Mouse (Mus musculus) CD4-positive, CD25-positive, alpha-beta regulatory T cell, adult 2 months (primary cell): ENCODE measurements at regions not wholly inside any gene's neighbourhood (a gene's known extent, or its start where the extent isn't known, plus 50 kb on each side); places are given as distances from the start of the nearest gene placed in this dataset.
A peak's percentile ranks its signal among the peaks of the same experiment; 100 is the strongest.

Experiments
- DNase-seq: peaks from one replicate; pipeline ENCODE4 v3.0.0-alpha.2; 2012; ENCODE audit warnings: low read depth, low spot score

DNA sequence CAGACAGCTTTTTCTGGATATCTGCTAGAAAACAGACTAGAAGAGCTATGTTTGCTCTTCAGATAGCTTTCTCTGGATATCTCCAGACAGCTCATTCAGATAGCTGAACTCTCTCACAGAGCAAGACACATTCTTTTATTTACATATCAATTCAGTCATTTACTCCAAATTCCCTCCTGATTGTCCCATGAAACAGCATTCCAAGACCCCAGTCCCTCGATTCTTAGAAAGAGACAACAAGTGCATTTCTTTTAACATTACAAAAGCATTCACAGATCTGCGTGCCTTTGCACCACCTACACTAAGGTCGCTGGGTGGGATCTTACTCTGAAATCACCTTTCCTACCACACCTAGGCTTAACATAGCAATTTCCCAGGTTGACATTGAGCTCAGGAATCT, 1039.5 kb upstream of the Ddx18 start:
- DNase-seq = no peak

DNA sequence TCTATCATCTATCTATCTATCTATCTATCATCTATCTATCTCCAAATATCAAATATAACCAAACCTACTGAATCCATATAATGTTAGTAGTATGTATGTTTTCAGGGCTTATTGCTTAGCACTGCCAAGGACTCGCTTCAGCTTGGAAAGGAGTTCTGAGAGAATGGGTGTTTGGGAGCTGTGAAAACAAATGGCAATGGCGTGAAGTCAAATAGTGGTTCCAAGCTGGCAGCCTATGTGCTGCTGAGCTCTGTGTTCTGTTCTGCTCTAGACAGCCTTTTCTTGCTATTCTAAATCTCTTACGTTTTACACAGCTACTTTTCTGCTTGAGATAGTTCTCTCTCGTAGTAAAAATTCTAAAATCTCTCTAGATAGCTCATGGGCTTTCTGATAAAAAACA, 1008.2 kb upstream of the Ddx18 start:
- DNase-seq = no peak

DNA sequence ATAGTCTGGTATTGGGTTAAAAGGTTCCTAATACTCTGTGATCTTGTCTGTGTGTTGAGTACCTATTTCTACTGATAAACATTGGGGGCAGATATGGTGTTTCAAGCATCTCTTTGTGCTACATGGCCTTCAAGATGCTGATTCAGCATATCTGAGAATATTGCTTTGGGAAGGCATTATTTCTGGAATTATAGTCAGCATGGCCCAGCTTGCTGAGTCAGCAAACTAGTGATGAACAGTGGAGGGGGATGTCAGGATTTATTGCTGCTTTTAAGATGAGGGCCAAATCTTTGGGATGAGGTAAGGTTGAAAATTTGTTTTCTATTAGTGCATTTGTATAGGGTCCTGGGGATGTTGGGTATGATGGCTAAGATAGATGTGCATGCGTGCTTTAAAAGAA, 983.8 kb upstream of the Ddx18 start:
- no peak for DNase-seq

DNA sequence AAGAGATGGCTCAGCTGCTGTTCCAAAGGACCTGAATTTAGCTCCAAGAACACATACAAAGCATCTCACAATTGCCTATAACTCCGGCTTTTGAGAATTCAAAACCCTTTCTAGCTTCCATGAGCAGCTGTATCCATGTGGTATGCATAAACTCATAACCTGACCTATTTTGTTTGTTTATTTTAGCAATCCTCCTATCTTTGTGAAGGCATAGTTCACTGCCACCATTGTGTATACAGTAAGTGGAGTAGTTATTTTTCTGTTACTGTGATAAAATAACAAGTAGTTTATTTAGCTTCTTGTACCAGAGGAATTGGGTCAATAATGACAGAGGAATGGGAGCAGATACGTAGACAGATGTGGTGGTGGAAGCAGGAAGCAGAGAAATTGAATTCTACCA, 941.8 kb upstream of the Ddx18 start:
- DNase-seq = no peak

DNA sequence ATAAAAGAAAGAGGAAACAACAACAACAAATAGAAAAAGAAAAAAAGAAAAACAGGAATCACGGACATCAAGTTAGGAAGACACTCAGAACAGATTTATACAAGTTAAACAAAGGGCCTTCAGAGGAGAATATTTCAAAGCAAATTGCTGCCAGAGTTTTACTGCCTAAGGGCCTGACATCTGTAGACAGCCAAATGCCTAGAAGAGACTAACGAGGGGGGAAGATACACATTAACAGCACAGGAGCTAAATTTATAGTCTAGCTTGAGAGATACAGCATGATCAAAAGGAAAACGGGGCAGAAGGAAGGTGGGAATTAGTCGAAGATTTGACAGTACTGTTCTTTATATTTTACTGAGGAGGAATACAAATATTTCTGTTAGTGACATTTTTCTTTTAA, 933.9 kb upstream of the Ddx18 start:
- no peak for DNase-seq

DNA sequence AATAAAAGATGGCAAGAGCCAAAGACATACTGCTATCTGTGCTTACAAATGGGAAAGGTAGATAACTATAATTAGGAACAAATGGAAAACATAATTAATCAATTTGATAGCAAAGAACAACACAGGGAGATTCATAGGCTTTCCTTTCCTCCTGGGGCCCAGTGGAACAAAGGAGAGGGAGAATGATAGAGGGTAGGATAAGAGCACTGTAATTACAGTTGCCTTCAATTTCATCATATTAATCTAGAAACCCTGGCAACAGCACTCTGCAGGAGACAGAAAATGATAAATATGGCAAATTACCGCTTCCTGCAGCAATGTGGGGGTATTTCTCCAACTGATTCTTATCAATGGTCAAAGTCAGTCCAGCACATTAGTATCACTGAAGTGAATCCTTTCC, 910.2 kb upstream of the Ddx18 start:
- DNase-seq = no peak

DNA sequence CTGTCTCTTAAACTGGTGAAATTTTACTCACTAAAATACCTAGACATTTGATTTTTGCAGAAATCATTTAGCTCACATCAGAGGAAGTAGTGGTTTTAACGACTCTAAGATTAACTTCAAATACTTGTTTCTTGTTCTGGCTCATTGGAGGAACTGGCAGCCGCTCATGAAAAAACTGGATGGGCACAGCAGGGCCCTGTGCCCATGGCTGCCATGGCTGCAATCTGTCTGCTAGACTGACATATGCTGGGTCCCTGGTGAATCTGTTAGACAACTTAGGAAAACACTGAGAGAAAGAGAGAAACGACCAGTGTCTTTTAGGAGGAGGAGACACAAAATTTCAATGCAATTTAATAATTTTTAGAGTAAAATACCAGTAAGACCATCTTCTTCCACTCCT, 896.1 kb upstream of the Ddx18 start:
- DNase-seq = no peak

DNA sequence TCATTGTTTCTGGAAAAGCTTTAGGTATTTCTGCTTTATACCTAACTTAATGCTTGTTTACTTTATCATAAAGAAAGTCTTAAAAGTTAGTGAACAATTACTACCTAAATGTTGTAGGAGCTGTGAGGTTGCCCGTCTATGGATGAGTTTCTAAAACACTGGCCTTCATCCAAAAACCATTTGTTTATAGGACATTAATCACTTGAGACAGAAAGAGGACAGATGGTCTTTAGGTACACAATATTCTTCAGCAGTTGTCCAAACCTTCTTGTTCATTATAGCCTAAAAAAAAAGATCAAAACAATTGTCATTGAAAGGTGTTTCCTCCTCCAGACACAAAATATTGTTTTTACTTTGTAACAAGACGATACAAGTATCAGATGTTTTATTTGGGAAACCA, 891.3 kb upstream of the Ddx18 start:
- no peak for DNase-seq

DNA sequence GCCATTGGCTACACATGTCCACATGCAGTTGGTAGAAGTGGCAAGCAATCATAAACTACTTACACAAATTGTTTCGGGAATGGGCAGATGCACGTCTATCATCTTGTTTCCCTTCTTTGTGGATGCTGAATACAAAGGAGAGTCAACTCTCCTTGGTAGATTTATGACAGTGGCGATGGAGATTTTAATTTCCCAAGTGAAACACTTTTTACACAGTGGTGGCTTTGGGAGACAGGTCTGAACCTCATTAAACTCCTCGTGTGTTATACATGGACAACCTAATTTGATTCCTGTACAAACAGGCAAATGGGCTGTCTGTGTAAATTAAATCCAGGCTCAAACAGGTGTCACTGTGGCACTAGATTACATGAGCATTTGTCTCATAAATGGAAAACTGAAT, 887.1 kb upstream of the Ddx18 start:
- no peak for DNase-seq

DNA sequence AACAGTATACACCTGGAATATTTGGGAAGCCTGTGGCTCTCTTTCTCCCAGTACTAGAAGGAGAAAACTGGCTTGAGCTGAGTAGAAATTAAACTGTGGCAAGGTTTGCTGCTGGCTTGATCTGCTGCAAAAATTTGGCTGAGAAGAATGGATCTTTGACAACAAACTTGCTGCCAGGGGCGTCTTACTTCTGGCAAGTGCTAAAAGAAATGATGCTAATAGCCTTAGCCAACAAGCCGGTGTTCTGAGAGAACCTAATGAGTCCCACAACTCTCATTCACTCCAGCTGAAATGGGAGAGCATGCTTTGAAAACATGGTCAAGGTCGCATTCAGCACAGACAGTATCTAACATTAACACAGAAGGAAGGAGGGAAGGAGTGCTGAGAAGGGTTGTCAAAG, 885.8 kb upstream of the Ddx18 start:
- DNase-seq = no peak

DNA sequence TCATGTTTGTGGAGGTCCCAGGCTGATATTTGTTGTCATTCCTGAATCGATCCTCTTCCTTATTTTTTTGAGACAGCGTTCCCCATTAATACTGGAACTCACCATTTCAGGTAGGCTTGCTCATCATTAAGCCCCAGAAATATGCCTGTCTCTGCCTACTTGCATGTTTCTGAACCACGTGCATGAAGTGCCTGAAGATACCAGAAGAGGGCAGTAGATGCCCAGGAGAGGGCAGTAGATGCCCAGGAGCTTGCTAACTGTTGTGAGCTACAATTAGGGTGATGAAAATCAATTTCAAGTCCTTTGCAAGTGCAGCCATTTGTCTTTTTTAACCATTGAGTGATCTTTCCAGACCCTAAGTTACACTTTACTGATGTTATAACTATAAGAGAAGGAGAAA, 871.6 kb upstream of the Ddx18 start:
- no peak for DNase-seq

DNA sequence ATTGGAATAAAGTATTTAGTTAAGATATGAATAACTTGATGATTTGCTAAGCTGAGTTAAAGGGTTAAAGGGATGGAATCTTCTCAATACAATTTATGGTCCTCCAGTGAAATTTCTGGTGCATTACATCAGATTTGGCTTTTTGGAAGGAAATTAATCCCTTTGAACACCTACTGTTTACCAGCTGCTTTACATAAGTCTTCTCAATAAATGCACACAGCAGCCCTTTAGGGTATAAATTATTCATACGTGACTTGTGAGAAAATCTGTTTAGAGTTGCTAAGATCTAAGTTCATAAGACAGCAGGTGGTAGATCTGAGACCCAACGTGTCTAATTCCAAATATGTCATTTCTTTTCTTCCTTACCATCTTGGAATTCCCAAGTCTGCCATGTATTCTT, 855.7 kb upstream of the Ddx18 start:
- DNase-seq = no peak

DNA sequence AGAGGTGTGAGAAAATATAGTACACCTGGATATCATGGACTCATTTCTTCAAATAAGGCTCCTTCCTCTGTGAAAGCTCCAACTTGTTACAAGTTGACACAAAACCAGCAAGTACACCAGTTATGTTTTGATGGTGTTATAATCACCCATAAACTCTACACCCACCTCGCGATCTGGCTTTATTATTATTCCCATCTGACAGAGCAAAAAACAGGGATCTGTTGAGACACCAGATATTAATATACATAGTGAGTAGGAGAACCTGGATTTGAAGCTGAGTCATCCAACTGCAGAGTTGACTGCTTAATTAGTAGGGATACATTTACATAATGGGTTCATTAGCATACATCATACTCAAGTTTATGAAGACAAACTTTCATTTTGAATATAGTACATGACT, 828.6 kb upstream of the Ddx18 start:
- no peak for DNase-seq

DNA sequence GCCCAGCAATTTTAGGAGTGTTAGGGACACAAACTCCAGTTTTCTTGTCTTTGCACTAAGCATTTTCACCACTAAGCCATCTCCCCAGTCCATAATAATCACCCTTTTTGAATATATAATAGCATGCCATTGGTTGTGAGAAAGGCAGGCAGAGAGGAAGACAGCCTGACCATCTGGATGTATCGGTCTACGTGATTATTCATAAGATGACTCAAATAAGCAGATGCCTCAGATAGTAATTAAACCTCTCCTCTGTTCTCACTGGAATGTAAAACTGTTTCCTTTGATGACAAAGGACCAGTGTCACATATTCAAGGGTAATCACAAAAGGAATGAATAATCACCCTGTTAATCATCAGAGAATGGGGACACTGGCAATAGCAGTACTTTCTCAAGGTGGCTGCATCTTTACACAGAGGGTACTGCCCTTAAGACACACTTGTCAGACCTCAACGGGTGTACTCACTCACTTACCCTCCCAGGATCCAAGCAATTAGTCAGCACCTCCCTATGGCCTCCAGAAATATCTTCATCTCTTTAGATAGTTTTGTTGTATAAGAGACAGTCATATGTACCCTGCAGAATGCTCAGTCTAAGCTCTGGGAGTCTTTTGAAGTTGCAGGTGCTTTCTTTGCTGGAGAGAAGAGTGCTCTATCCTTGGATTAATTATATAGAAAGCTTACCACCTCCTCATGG, 826.0 kb upstream of the Ddx18 start:
- DNase-seq = no peak

DNA sequence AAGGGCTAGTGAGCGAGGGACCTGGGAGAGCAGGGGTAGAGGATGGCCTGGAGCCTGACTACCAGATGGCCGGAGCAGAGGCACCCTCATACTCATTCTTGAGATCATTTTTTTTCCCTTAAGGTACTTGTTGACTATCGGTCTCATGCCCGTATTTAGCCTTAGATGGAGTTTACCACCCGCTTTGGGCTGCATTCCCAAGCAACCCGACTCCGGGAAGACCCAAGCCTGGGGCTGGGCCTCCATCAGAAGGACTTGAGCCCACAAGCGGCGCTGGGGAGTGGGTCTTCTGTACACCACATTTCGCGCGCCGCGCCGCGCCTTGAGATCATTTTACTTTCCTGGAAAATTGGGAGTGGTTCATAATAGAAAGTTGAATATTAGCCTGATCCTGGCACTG, 789.2 kb upstream of the Ddx18 start:
- DNase-seq = peak; percentile 99

DNA sequence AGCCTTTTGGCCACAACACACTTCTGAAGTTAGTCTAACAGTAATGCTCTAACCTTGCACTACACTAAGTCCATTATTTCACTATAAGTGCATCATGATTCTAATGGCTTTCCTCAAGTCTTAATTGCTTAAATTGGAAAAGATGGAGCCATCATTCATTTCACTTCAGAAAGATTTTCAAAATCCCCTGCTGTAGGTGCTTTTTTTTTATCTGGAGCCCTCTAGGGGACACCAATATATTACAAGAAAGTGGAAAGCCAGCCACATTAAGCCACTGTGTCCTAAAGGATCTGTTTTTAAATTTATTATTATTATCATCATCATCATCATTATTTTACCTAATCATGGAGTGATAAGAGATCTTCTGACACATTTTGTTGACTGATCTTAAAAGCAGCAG, 783.7 kb upstream of the Ddx18 start:
- DNase-seq = no peak

DNA sequence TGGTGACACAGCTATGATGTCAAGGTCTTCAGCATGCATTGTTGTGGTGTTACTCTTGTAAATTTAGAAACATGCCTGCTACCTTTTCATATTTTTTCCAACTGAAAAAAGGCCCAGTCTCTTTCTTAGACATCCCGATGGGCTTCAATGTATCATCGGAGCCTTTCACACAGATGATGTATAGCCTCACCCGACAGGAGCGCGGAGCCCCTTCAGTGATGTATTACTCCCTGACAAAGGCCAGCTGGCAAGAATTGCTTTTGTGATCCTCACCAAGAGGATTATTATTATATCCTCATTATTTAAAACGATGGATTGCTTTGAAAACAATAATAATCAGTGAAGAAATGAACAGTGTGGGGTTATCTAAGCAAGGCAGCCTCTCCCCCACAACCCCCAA, 765.5 kb upstream of the Ddx18 start:
- DNase-seq = no peak

DNA sequence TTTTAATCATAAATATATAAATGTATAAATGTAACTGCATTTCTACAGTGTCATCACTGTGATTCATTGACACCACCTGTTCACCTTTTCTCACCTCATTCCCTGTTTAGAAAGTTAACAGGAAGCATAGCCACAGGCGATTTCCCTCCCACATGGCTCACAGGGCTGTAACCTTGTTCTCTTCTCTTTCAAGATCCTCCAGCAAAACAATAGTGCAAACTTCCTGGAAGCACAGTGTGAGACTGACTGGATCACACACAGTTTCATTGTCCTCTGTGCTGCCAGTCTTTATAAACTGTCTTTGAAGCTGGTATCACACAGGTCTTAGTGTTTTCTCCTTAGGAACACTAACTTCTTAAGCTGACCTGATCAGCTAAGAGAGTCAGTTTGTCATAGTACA, 760.5 kb upstream of the Ddx18 start:
- DNase-seq = no peak
